Mouse (Mus musculus) lung, embryonic 15.5 days (tissue): ENCODE data around the gene Zfp334. TPM values are rescaled to one million over a fixed set of nuclear protein-coding genes. Genes with fewer than 3 reads are reported as not detected.
A peak's percentile ranks its signal among the peaks of the same experiment; 100 is the strongest.

Experiments used
- ATAC-seq: fragments of 200-750 bp; cut with Nextera tagmentation; 2 replicates; pipeline ENCODE4 v1.8.0; 2017; ENCODE audit warnings: moderate number of reproducible peaks, borderline replicate concordance; ENCODE audit not compliant: low FRiP score, low TSS enrichment; ENCODE audit errors: extremely low read depth
- H3K27ac ChIP-seq: fragments of 300-500 bp; sonication (generic); 2 replicates; pipeline ENCODE4 v1.5.1; 2015; ENCODE audit warnings: moderate library complexity, mild to moderate bottlenecking, inconsistent platforms
- H3K27me3 ChIP-seq: fragments of 300-500 bp; sonication (generic); 2 replicates; pipeline ENCODE4 v1.6.1; 2015; ENCODE audit warnings: inconsistent platforms
- H3K36me3 ChIP-seq: fragments of 300-500 bp; sonication (generic); 2 replicates; pipeline ENCODE4 v1.6.1; 2015; ENCODE audit warnings: inconsistent platforms
- H3K4me1 ChIP-seq: fragments of 300-500 bp; sonication (generic); 2 replicates; pipeline ENCODE4 v1.6.1; 2015; ENCODE audit warnings: inconsistent platforms
- H3K4me2 ChIP-seq: fragments of 300-500 bp; sonication (generic); 2 replicates; pipeline ENCODE4 v1.6.1; 2015; ENCODE audit warnings: inconsistent platforms, mild to moderate bottlenecking, moderate library complexity
- H3K4me3 ChIP-seq: fragments of 300-500 bp; sonication (generic); 2 replicates; pipeline ENCODE4 v1.5.1; 2015; ENCODE audit warnings: mild to moderate bottlenecking, inconsistent platforms
- H3K9ac ChIP-seq: fragments of 300-500 bp; sonication (generic); 2 replicates; pipeline ENCODE4 v1.6.1; 2015; ENCODE audit warnings: inconsistent platforms
- H3K9me3 ChIP-seq: fragments of 300-500 bp; sonication (generic); 2 replicates; pipeline ENCODE4 v1.6.1; 2016; ENCODE audit warnings: inconsistent platforms
- WGBS: fragments of 180-500 bp; shearing (Covaris S2); methylation state at CpG from one replicate; pipeline ENCODE4 v1.1.7; 2015; 5-methylcytosine and 5-hydroxymethylcytosine counted together
- polyA plus RNA-seq: library from polyadenylated mRNA; unstranded; fragments of >200 nt; fragmentation: Nextera tagmentation; extraction: Ambion mirVana; gene quantifications from 2 replicates; pipeline ENCODE4 v1.2.1, GENCODE M21; 2015

Zfp334 gene
- polyA plus RNA-seq, 1 experiment from 2014 or later = 7.0 TPM

DNA sequence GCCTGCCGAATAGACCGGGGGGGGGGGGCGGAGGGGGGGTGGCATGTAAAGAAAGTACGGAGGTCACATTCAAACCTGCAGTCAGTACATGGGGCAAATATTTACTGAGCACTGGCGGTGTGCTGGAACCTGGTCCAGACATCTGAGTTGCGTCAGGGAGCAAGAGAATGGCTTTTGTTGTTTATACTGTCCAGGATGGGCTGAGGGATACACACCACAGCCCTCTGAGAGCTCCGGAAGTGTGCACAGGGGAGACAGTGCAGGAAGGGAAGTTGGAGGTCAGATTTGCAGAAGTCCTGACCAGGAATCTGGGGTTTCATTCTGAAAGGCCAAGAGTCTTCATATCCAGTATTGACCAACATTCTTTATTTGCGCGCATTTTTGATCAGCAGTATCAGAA is 16.9 kb upstream of the Zfp334 start:
- peak overlapping the region; percentile 55 for H3K27ac ChIP-seq
- H3K9me3 ChIP-seq = no peaks in the 10 kb centered on the region
- no peak overlapping the region for H3K4me3 ChIP-seq
- no peak overlapping the region for H3K9ac ChIP-seq
- peaks cover 8% of the 10 kb centered on the region for H3K4me1 ChIP-seq
- WGBS = 30% methylated on average over 9 of the region's 9 CpGs
- no peaks in the 10 kb centered on the region for H3K36me3 ChIP-seq
- ATAC-seq = no peak
- H3K4me2 ChIP-seq = no peak overlapping the region
- no peaks in the 10 kb centered on the region for H3K27me3 ChIP-seq

DNA sequence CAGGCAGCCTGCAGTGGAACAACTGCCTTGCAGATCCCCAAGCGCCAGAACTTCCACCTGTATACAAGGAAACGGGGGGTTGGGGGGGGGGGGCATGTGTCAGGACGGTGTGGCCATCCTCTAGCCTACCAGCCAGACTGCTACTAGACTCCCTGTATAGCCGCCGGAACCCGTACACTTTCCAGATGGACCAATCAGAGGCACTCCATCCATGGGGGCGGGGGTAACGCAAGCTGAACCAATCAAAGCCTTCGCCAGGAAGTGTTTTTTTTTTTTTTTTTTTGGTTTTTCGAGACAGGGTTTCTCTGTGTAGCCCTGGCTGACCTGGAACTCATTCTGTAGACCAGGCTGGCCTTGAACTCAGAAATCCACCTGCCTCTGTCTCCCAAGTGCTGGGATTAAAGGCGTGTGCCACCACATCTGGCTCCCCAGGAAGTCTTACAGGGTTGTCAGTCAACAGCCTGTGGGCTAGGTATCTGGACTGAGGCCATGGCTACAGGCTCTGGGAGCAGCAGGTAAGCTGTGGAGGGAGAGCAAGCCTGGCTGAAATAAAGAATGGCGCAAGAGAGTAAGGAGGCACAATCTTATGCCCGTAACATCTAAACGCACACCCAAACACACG is 10.2 kb upstream of the Zfp334 start:
- H3K27me3 ChIP-seq = no peaks in the 10 kb centered on the region
- no peak for ATAC-seq
- WGBS = 65% methylated on average over 15 of the region's 15 CpGs
- no peaks in the 10 kb centered on the region for H3K36me3 ChIP-seq
- no peak overlapping the region for H3K4me3 ChIP-seq
- no peak overlapping the region for H3K27ac ChIP-seq
- H3K4me2 ChIP-seq = no peak overlapping the region
- peaks cover 7% of the 10 kb centered on the region for H3K4me1 ChIP-seq
- no peak overlapping the region for H3K9ac ChIP-seq
- no peaks in the 10 kb centered on the region for H3K9me3 ChIP-seq

DNA sequence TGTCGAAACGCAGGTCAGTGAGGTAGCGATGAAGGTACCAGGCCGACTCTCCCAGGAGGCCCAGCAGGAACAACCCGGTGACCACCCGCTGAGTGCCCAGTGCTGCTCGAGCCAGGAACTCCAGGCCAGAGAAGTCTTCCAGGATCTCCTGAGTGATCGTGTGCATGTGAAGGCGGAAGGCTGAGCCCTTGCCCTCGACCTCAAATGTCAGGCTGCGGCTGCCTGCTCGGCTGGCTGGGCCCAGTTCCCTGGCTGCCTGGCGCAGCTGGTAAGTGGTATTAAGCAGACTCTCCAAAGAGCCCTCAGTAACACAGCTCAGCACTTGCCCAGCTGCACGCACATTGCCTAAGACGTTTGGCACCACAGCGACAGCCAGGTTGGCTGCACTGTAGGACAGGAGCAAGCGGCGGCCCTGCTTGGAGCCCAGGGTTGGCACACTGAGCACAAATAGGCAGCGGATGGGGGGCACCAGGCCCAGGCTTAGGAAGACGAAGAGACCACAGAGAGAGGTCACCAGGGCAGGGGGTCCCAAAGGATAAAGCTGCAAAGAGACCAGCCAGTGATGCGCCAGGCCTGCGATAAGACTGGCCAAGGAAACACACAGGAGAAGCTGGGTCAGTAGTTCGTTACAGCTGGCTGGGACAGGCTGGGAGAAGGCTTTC is 9.6 kb upstream of the Zfp334 start:
- H3K4me2 ChIP-seq = no peak overlapping the region
- H3K27me3 ChIP-seq = no peaks in the 10 kb centered on the region
- no peaks in the 10 kb centered on the region for H3K9me3 ChIP-seq
- no peak overlapping the region for H3K27ac ChIP-seq
- H3K4me1 ChIP-seq = peaks cover 7% of the 10 kb centered on the region
- H3K9ac ChIP-seq = no peak overlapping the region
- H3K4me3 ChIP-seq = no peak overlapping the region
- no peak for ATAC-seq
- 69% methylated on average over 23 of the region's 23 CpGs for WGBS
- no peaks in the 10 kb centered on the region for H3K36me3 ChIP-seq

DNA sequence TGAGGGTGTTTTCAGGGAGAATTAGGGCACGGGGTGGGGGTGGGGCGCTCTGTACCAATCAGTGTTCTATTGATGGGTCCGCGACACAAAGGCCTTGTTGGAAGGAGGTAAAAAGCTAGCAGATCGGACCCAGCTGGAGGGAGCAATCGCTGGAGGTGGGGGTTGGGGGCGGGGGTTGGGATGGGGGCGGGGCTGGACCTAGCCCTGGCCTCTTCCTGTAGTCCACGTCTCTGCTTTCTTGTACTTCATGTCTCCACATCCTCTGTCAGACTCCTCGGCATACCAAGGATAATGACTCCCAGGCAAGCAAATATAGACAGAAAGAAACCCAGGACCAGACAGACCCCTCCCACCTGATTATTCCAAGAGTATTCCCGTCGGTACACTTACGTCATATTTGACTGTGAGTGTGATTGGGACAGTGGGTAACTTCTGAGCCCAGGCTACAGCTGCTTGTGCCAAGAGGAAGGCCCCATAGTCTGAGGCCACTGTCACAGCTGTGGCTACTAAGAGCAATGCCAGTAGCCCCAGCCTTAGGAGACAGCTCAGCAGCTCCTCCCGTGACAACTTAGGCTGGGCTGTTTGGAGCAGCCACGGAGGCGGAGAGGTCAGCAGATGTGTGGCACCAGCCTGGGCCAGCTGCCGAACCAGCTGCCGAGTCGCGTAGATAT is 8.9 kb upstream of the Zfp334 start:
- Histone ChIP-seq H3K27ac (no peak overlapping the region), H3K4me2 (no peak overlapping the region), H3K9me3 (no peaks in the 10 kb centered on the region), H3K4me1 (peaks cover 7% of the 10 kb centered on the region), H3K36me3 (no peaks in the 10 kb centered on the region), H3K27me3 (no peaks in the 10 kb centered on the region), H3K9ac (no peak overlapping the region), H3K4me3 (no peak overlapping the region)
- WGBS = 33% methylated on average over 20 of the region's 20 CpGs
- ATAC-seq = 0 out of 2 replicates have a peak, but pooled peaks have one; percentile 43

DNA sequence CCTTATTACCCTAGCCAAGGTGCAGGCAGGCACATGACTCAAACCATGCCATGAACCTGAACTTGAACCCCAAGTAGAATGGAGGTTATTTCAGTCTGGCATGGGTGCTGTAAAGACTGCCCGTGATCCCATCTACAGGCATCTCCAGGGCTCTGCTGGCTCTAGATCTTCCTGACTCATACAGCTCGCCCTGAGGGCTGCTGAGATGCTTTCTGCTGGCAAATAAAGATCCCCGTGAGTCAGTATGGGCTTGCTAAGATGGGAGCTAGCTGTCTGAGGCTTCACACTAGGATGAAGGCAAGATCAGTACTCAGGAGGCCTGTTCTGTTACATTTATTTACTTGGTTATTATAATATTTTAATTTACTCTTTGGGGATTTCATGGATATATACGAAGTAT is 4.1 kb upstream of the Zfp334 start:
- WGBS = 79% methylated on average over 4 of the region's 4 CpGs
- Histone ChIP-seq H3K4me1 (peaks cover 2% of the 10 kb centered on the region), H3K27ac (no peak overlapping the region), H3K4me3 (no peak overlapping the region), H3K36me3 (no peaks in the 10 kb centered on the region), H3K9ac (no peak overlapping the region), H3K27me3 (no peaks in the 10 kb centered on the region), H3K9me3 (no peaks in the 10 kb centered on the region), H3K4me2 (no peak overlapping the region)
- ATAC-seq = no peak

DNA sequence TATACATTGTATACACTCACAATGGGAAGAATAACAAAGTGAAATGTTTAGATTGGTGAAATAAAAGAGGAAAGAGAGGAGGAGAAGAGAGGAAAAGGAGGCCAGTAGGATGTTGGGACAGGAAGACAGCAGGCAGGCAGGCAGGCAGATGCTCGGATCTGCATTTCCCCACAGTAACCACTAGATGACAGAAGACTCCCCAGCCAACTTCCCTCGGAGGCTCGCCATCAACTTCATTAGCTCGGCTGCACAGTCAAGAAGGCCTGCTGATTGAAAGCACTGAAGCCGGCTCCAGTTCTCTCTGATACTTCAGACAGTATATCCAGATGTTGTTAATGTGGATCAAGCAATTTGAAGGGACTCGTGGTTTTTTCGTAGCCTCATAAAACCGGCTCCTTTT is 3.5 kb upstream of the Zfp334 start:
- Histone ChIP-seq H3K9me3 (no peaks in the 10 kb centered on the region), H3K4me3 (no peak overlapping the region), H3K4me1 (peaks cover 5% of the 10 kb centered on the region), H3K36me3 (no peaks in the 10 kb centered on the region), H3K27me3 (no peaks in the 10 kb centered on the region), H3K9ac (no peak overlapping the region), H3K4me2 (no peak overlapping the region), H3K27ac (no peak overlapping the region)
- no peak for ATAC-seq
- 17% methylated on average over 8 of the region's 8 CpGs for WGBS

DNA sequence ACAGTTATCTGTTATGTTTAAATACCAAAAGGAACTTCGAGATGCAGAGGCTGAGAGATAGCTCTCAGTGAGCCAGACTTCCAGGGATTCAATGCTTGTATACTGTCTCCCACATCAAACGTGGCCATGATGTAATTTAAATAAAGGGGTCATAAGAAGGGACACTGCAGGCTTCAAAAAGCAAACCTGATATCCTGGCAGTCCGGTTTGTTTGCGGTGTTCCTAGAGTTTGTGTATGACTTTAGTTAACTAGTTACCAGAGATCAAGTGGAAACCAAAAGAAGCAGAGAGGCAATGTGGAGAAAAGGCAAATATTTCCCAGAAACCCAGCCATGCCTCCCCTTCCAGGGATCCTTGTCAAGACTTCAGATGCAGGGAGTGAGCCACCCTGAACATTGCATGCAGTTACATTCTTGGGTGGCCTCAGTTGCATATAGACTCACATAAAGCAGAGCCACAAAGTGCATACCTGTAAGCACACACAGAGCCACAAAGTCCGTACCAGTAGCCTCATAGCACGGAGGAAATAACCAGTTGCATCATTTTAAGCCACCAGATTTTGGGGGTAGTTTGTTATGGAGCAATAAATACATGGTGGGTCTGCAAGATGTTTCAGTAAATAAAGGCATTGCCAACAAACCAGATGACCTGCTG is 1.4 kb upstream of the Zfp334 start:
- H3K4me2 ChIP-seq = no peak overlapping the region
- no peaks in the 10 kb centered on the region for H3K9me3 ChIP-seq
- H3K27me3 ChIP-seq = no peaks in the 10 kb centered on the region
- H3K4me1 ChIP-seq = peaks cover 6% of the 10 kb centered on the region
- H3K36me3 ChIP-seq = peaks cover 19% of the 10 kb centered on the region
- ATAC-seq = no peak
- H3K27ac ChIP-seq = no peak overlapping the region
- H3K9ac ChIP-seq = no peak overlapping the region
- H3K4me3 ChIP-seq = no peak overlapping the region
- WGBS = 57% methylated on average over 6 of the region's 6 CpGs

DNA sequence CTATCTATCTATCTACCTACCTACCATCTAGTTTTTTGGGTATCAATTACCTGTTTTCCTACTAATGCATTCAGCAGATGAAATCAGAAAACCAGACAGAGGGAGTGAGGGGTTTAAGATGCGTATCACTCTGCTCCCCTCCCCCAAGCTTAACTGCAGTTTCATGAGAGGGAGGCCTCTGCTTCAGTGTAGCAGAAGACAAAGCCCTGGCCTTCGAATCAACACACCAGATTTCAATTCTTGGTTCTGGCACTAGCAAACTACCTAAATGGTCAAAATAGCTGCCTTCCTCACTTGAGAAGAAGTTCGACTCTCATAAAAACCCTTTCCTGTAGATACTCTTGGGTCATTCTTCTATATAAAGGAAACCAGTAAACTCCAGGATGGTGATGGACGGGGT is 689 bp downstream of the Zfp334 start:
- Histone ChIP-seq H3K27ac (peak overlapping the region; percentile 75), H3K36me3 (peaks cover 39% of the 10 kb centered on the region), H3K4me1 (peaks cover 6% of the 10 kb centered on the region), H3K9me3 (no peaks in the 10 kb centered on the region), H3K9ac (peak overlapping the region; percentile 81), H3K27me3 (no peaks in the 10 kb centered on the region), H3K4me3 (peak overlapping the region; percentile 67), H3K4me2 (peak overlapping the region; percentile 61)
- 13% methylated on average over 4 of the region's 4 CpGs for WGBS
- no peak for ATAC-seq

DNA sequence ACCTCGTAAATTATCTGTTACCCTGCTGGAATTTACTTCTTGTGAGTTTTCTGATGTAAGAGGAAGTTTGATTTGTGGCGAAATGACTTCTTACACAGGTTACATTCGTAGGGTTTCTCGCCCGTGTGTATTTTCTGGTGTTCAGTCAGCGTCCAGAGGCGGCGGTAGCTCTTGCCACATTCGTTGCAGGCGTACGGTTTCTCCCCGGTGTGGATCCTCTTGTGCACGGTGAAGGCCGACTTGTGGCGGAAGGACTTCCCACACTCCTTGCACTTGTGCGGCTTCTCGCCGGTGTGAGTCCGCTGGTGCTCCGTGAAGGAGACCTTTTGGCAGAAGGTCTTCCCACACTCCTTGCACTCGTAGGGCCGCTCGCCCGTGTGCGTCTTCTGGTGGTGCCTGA is 8.0 kb downstream of the Zfp334 start:
- Histone ChIP-seq H3K4me1 (no peaks in the 10 kb centered on the region), H3K27me3 (no peaks in the 10 kb centered on the region), H3K4me2 (no peak overlapping the region), H3K9ac (no peak overlapping the region), H3K27ac (no peak overlapping the region), H3K36me3 (peaks cover 81% of the 10 kb centered on the region), H3K4me3 (no peak overlapping the region), H3K9me3 (peaks cover 11% of the 10 kb centered on the region; the same call in 1 of the 2 replicates)
- ATAC-seq = no peak
- WGBS = 96% methylated on average over 25 of the region's 25 CpGs

DNA sequence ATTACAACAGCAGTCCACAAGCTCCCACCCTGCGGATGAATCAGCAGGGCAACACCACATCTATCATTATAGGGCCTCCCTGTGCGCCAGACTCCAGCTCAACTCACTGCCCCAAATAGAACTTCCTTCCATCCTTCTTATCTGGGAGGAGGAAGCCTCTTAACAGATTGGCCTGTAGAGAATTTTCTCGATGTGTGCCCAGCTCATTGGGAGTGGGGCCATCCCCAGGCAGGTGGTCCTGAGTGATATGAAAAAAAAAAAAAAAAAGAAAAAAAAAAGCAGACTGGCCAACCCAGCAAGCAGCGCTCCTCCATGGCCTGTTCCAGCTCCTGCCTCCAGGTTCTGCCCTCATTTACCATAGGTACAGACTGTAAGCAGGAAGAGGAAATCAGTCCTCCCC is 12.1 kb downstream of the Zfp334 start:
- H3K36me3 ChIP-seq = peaks cover 50% of the 10 kb centered on the region
- no peaks in the 10 kb centered on the region for H3K27me3 ChIP-seq

DNA sequence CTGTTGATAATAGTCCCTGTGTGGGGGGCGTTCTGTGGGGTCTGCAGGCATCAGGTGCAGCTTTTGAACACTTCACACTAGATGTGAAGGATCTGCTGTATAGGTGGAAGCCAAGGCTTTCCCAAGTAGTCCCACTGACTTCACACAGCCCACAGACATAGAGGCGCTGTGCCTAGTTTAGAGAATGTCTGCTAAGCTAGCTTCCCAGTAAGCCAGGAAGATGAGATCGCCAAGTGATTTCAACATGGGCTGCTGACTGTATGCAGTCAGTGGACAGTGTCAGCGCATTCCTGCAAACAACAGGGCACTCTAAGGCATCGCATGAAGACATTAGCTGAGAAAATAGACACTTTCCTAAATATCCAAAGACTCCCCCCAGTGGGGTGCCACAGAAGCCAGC is 12.6 kb downstream of the Zfp334 start:
- Histone ChIP-seq H3K4me1 (no peaks in the 10 kb centered on the region), H3K27me3 (no peaks in the 10 kb centered on the region), H3K27ac (no peak overlapping the region), H3K9ac (no peak overlapping the region), H3K4me3 (no peak overlapping the region), H3K4me2 (no peak overlapping the region), H3K9me3 (no peaks in the 10 kb centered on the region), H3K36me3 (peaks cover 44% of the 10 kb centered on the region)
- 88% methylated on average over 5 of the region's 5 CpGs for WGBS
- no peak for ATAC-seq

More for the DNA sequence above, 12.1 kb downstream of the Zfp334 start:
- Histone ChIP-seq H3K9ac (no peak overlapping the region), H3K4me3 (no peak overlapping the region), H3K9me3 (peaks cover 4% of the 10 kb centered on the region; the same call in 1 of the 2 replicates), H3K27ac (no peak overlapping the region), H3K4me2 (no peak overlapping the region), H3K4me1 (no peaks in the 10 kb centered on the region)
- ATAC-seq = no peak
- 44% methylated on average over 4 of the region's 4 CpGs for WGBS

DNA sequence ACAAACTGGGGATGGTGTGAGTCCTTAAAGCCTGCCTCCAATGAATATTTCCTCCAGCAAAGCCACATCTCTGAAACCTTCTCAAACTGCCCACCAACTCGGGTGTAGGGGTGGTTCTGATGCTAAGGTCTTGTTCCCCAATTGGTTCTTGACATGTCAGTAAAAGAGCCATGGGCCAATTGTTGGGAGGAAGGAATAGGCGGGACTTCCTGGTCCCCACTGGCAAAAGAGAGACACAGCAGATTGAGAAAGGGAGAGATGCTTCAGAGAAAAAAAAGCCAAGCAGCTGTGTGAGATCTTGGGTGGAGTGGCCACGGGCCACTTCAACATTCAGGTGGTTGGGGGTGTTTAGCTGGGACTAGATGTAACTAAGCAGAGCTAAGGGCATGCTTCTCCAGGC is 17.0 kb downstream of the Zfp334 start:
- Histone ChIP-seq H3K9ac (no peak overlapping the region), H3K4me1 (peaks cover 21% of the 10 kb centered on the region), H3K4me2 (no peak overlapping the region), H3K4me3 (no peak overlapping the region), H3K36me3 (peaks cover 8% of the 10 kb centered on the region), H3K27me3 (peaks cover 13% of the 10 kb centered on the region; the same call in 1 of the 2 replicates), H3K27ac (no peak overlapping the region), H3K9me3 (no peaks in the 10 kb centered on the region)
- ATAC-seq = no peak
- 23% methylated on average over 3 of the region's 3 CpGs for WGBS
